Mouse (Mus musculus) ES-E14 (cell line): ENCODE results near the gene Arhgap31. TPM values are rescaled to one million over a fixed set of nuclear protein-coding genes. Genes with fewer than 3 reads are reported as not detected.

Source experiments
- DNase-seq: peaks from one replicate; pipeline ENCODE4 v3.0.0-alpha.2; 2013; ENCODE audit warnings: low read depth, low spot score
- H3K27ac ChIP-seq: 2 replicates; pipeline ENCODE4 v1.5.1; 2012; ENCODE audit warnings: low read depth, mild to moderate bottlenecking, low read length, moderate library complexity, mixed read lengths; ENCODE audit not compliant: poor library complexity, insufficient read depth, severe bottlenecking
- H3K36me3 ChIP-seq: 2 replicates; pipeline ENCODE4 v1.6.1; 2012; ENCODE audit warnings: mild to moderate bottlenecking, low read length, moderate library complexity, mixed read lengths; ENCODE audit not compliant: control insufficient read depth, poor library complexity, insufficient read depth, severe bottlenecking
- H3K4me1 ChIP-seq, 2 experiments: fragments of 150-350 bp in 1 of 2; sonication (generic) in 1 of 2; 2 replicates each; pipeline ENCODE4 v1.6.1; 2012; ENCODE audit warnings: low read length in 2 of 2, mild to moderate bottlenecking in 1 of 2, mixed read lengths in 1 of 2; ENCODE audit not compliant: control insufficient read depth in 2 of 2, insufficient read depth in 2 of 2, poor library complexity in 1 of 2
- H3K4me3 ChIP-seq, 2 experiments: fragments of 150-350 bp in 1 of 2; sonication (generic) in 1 of 2; 2 replicates each; pipeline ENCODE4 v1.5.1; 2012; ENCODE audit warnings: low read length in 2 of 2, low read depth in 1 of 2, mild to moderate bottlenecking in 1 of 2, mixed read lengths in 1 of 2; ENCODE audit not compliant: insufficient read depth in 1 of 2, poor library complexity in 1 of 2, severe bottlenecking in 1 of 2
- H3K9ac ChIP-seq: 2 replicates; pipeline ENCODE4 v1.6.1; 2012; ENCODE audit warnings: low read depth, mild to moderate bottlenecking, low read length, mixed read lengths; ENCODE audit not compliant: poor library complexity, insufficient read depth, severe bottlenecking
- H3K9me3 ChIP-seq: fragments of 150-350 bp; sonication (generic); 2 replicates; pipeline ENCODE4 v1.6.1; 2012; ENCODE audit warnings: low read depth, mild to moderate bottlenecking, low read length; ENCODE audit not compliant: control insufficient read depth, insufficient read depth
- CHD2 ChIP-seq: IDR thresholded peaks from 2 replicates; pipeline ENCODE4 v1.6.1; 2014; ENCODE audit warnings: mild to moderate bottlenecking, low read depth, low read length, inconsistent platforms
- HCFC1 ChIP-seq: IDR thresholded peaks from 2 replicates; pipeline ENCODE4 v1.6.1; 2012; ENCODE audit warnings: low read length, inconsistent platforms, borderline replicate concordance; ENCODE audit not compliant: insufficient read depth
- MAFK ChIP-seq: IDR thresholded peaks from 2 replicates; pipeline ENCODE4 v1.6.1; 2014; ENCODE audit warnings: mild to moderate bottlenecking, low read depth, low read length, inconsistent platforms; ENCODE audit not compliant: insufficient read depth
- ZC3H11A ChIP-seq: IDR thresholded peaks from 2 replicates; pipeline ENCODE4 v1.6.1; 2012; ENCODE audit warnings: low read depth, mild to moderate bottlenecking, inconsistent platforms, low read length, borderline replicate concordance
- ZNF384 ChIP-seq: IDR thresholded peaks from 2 replicates; pipeline ENCODE4 v1.6.1; 2012; ENCODE audit warnings: low read depth, low read length, inconsistent platforms
- in situ Hi-C, 2 experiments: fragments of 600-800 bp; cut with MboI; formaldehyde crosslinking; loops; one replicate each; pipeline ENCODE4 v1.15.1; 2025; ENCODE audit warnings: low sequenced_read_pairs in 2 of 2, inconsistent platforms in 1 of 2; ENCODE audit not compliant: unreplicated experiment in 2 of 2
- total RNA-seq: library from RNA; depleted of rRNA; stranded (reverse); fragments of 300-350 nt; gene quantifications from 2 replicates; pipeline ENCODE4 v1.2.3, GENCODE M21; 2012

The Arhgap31 gene
- total RNA-seq, 1 experiment: 1.0 TPM

- no peak overlapping the region for H3K27ac ChIP-seq
- peaks cover 37% of the 10 kb centered on the region for H3K36me3 ChIP-seq
- H3K4me3 ChIP-seq: no peak overlapping the region
- H3K9ac ChIP-seq: no peak overlapping the region
- TF ChIP-seq ZNF384 (no peak), CHD2 (no peak), HCFC1 (no peak), MAFK (no peak), ZC3H11A (no peak)
- H3K9me3 ChIP-seq: no peaks in the 10 kb centered on the region
- in situ Hi-C loops: no loop called here
- no peak for DNase-seq
- H3K4me1 ChIP-seq: peaks cover 0 to 6% of the 10 kb centered on the region in 2 experiments; a peak in 2 of 4 replicates
Observed at GRCm38 (mm10) chr16:38587572-38587971, 125.5 kb downstream of the Arhgap31 start.

- Histone ChIP-seq H3K9me3 (no peaks in the 10 kb centered on the region), H3K36me3 (peaks cover 40% of the 10 kb centered on the region), H3K4me1 (peaks cover 0 to 6% of the 10 kb centered on the region in 2 experiments; a peak in 2 of 4 replicates), H3K4me3 (no peak overlapping the region), H3K27ac (no peak overlapping the region), H3K9ac (no peak overlapping the region)
- in situ Hi-C loops: no loop called here
- TF ChIP-seq CHD2 (no peak), ZC3H11A (no peak), HCFC1 (no peak), ZNF384 (no peak), MAFK (no peak)
- no peak for DNase-seq
Observed at GRCm38 (mm10) chr16:38587163-38587562, 125.9 kb downstream of the Arhgap31 start.

- H3K27ac ChIP-seq: no peak overlapping the region
- no peak for DNase-seq
- H3K9ac ChIP-seq: no peak overlapping the region
- H3K9me3 ChIP-seq: no peaks in the 10 kb centered on the region
- H3K36me3 ChIP-seq: peaks cover 37% of the 10 kb centered on the region
- TF ChIP-seq CHD2 (no peak), MAFK (no peak), HCFC1 (no peak), ZC3H11A (no peak), ZNF384 (no peak)
- in situ Hi-C loops: no loop called here
- no peak overlapping the region for H3K4me3 ChIP-seq
- H3K4me1 ChIP-seq: peaks cover 0 to 4% of the 10 kb centered on the region in 2 experiments; a peak in 2 of 4 replicates
Observed at GRCm38 (mm10) chr16:38585186-38585585, 127.9 kb downstream of the Arhgap31 start.

GRCm38 (mm10) chr16:38584761-38585160 lies 128.3 kb downstream of the Arhgap31 start:
- in situ Hi-C loops: no loop called here
- Histone ChIP-seq H3K4me1 (peaks cover 0 to 4% of the 10 kb centered on the region in 2 experiments; a peak in 2 of 4 replicates), H3K27ac (no peak overlapping the region), H3K36me3 (peaks cover 37% of the 10 kb centered on the region), H3K9me3 (no peaks in the 10 kb centered on the region), H3K9ac (no peak overlapping the region), H3K4me3 (no peak overlapping the region)
- DNase-seq: no peak
- TF ChIP-seq MAFK: no peak
- no peak for TF ChIP-seq ZNF384
- TF ChIP-seq ZC3H11A: no peak
- no peak for TF ChIP-seq HCFC1

GRCm38 (mm10) chr16:38571481-38571880 lies 141.6 kb downstream of the Arhgap31 start:
- Histone ChIP-seq H3K9ac (no peak overlapping the region), H3K4me3 (no peak overlapping the region), H3K36me3 (peaks cover 29% of the 10 kb centered on the region), H3K4me1 (no peaks in the 10 kb centered on the region), H3K9me3 (no peaks in the 10 kb centered on the region), H3K27ac (no peak overlapping the region)
- in situ Hi-C loops: no loop called here
- DNase-seq: no peak
- TF ChIP-seq MAFK: no peak
- TF ChIP-seq HCFC1: no peak
- TF ChIP-seq ZC3H11A: no peak
- TF ChIP-seq CHD2: no peak
- no peak for TF ChIP-seq ZNF384
